Mouse (Mus musculus) intestine, postnatal 0 days (tissue): Measurements from ENCODE around the gene Tmem138. TPM values are rescaled to one million over a fixed set of nuclear protein-coding genes. Genes with fewer than 3 reads are reported as not detected.
A peak's percentile ranks its signal among the peaks of the same experiment; 100 is the strongest.

ENCODE experiments used
- ATAC-seq: fragments of 200-750 bp; cut with Nextera tagmentation; 2 replicates; pipeline ENCODE4 v1.8.0; 2017; ENCODE audit warnings: mild to moderate bottlenecking, moderate TSS enrichment, moderate library complexity
- H3K27ac ChIP-seq: fragments of 300-500 bp; sonication (generic); 2 replicates; pipeline ENCODE4 v1.5.1; 2014; ENCODE audit warnings: mild to moderate bottlenecking, low read depth, low read length, moderate library complexity
- H3K27me3 ChIP-seq: fragments of 300-500 bp; sonication (generic); replicated peaks from 2 replicates; pipeline ENCODE4 v1.6.1; 2014; ENCODE audit warnings: low read length, mixed read lengths; ENCODE audit not compliant: control insufficient read depth, insufficient read depth
- H3K36me3 ChIP-seq: fragments of 300-500 bp; sonication (generic); 2 replicates; pipeline ENCODE4 v1.6.1; 2014; ENCODE audit warnings: mild to moderate bottlenecking, moderate library complexity; ENCODE audit not compliant: control insufficient read depth, insufficient read depth
- H3K4me1 ChIP-seq: fragments of 300-500 bp; sonication (generic); replicated peaks from 2 replicates; pipeline ENCODE4 v1.6.1; 2014; ENCODE audit warnings: antibody characterized with exemption, low read length, mixed read lengths; ENCODE audit not compliant: control insufficient read depth, insufficient read depth
- H3K4me2 ChIP-seq: fragments of 300-500 bp; sonication (generic); replicated peaks from 2 replicates; pipeline ENCODE4 v1.6.1; 2014; ENCODE audit warnings: low read depth, mild to moderate bottlenecking, moderate library complexity
- H3K4me3 ChIP-seq: fragments of 300-500 bp; sonication (generic); 2 replicates; pipeline ENCODE4 v1.5.1; 2014; ENCODE audit warnings: low read depth, low read length
- H3K9ac ChIP-seq: fragments of 300-500 bp; sonication (generic); 2 replicates; pipeline ENCODE4 v1.6.1; 2014; ENCODE audit warnings: mild to moderate bottlenecking, low read depth, low read length
- H3K9me3 ChIP-seq: fragments of 300-500 bp; sonication (generic); 2 replicates; pipeline ENCODE4 v1.6.1; 2016; ENCODE audit warnings: mixed run types; ENCODE audit not compliant: control insufficient read depth
- CTCF ChIP-seq: sonication (generic); IDR thresholded peaks from 2 replicates; pipeline ENCODE4 v1.5.1; 2016; ENCODE audit warnings: low read depth, mild to moderate bottlenecking, control low read depth, antibody characterized with exemption, moderate library complexity
- WGBS: fragments of 180-500 bp; shearing (Covaris S2); extraction: QIAGEN DNeasy Blood & Tissue Kit; methylation state at CpG from one replicate; pipeline ENCODE4 v1.1.7; 2014; 5-methylcytosine and 5-hydroxymethylcytosine counted together
- polyA plus RNA-seq: library from polyadenylated mRNA; unstranded; fragments of >200 nt; fragmentation: Nextera tagmentation; extraction: Ambion mirVana; gene quantifications from 2 replicates; pipeline ENCODE4 v1.2.1, GENCODE M21; 2015

The Tmem138 gene
- polyA plus RNA-seq, 1 experiment from 2014 or later: 10.7 TPM

GRCm38 (mm10) chr19:10580761-10581160, 3.6 kb upstream of the Tmem138 start:
- H3K9me3 ChIP-seq: no peaks in the 10 kb centered on the region
- 84% methylated on average over 3 of the region's 3 CpGs for WGBS
- 0 out of 2 replicates have a peak, but pooled peaks cover 7% of the 10 kb centered on the region for H3K4me1 ChIP-seq
- ATAC-seq: no peak
- H3K4me3 ChIP-seq: no peak overlapping the region
- H3K9ac ChIP-seq: no peak overlapping the region
- TF ChIP-seq CTCF: no peak
- peaks cover 5% of the 10 kb centered on the region; the same call in 1 of the 2 replicates for H3K36me3 ChIP-seq
- H3K27me3 ChIP-seq: no peaks in the 10 kb centered on the region
- no peak overlapping the region for H3K4me2 ChIP-seq
- H3K27ac ChIP-seq: no peak overlapping the region

GRCm38 (mm10) chr19:10580102-10580501, 2.9 kb upstream of the Tmem138 start:
- TF ChIP-seq CTCF: no peak
- ATAC-seq: no peak
- no peak overlapping the region for H3K4me2 ChIP-seq
- H3K9ac ChIP-seq: no peak overlapping the region
- no peak overlapping the region for H3K4me3 ChIP-seq
- 0 out of 2 replicates have a peak, but pooled peaks cover 7% of the 10 kb centered on the region for H3K4me1 ChIP-seq
- H3K27me3 ChIP-seq: no peaks in the 10 kb centered on the region
- peaks cover 5% of the 10 kb centered on the region for H3K36me3 ChIP-seq
- WGBS: 84% methylated on average over 3 of the region's 3 CpGs
- H3K9me3 ChIP-seq: no peaks in the 10 kb centered on the region
- H3K27ac ChIP-seq: no peak overlapping the region

- peaks cover 25% of the 10 kb centered on the region for H3K36me3 ChIP-seq
- H3K9me3 ChIP-seq: no peaks in the 10 kb centered on the region
- no peak overlapping the region for H3K27ac ChIP-seq
- H3K4me3 ChIP-seq: no peak overlapping the region
- no peak overlapping the region for H3K9ac ChIP-seq
- no peaks in the 10 kb centered on the region for H3K27me3 ChIP-seq
- no peak for TF ChIP-seq CTCF
- 91% methylated on average over 6 of the region's 6 CpGs for WGBS
- no peaks in the 10 kb centered on the region for H3K4me1 ChIP-seq
- peak; percentile 33; the same call in 1 of the 2 replicates for ATAC-seq
- no peak overlapping the region for H3K4me2 ChIP-seq
Measured at GRCm38 (mm10) chr19:10569627-10570026, 7.5 kb downstream of the Tmem138 start.

- 49% methylated on average over 4 of the region's 4 CpGs for WGBS
- no peak overlapping the region for H3K9ac ChIP-seq
- H3K36me3 ChIP-seq: no peaks in the 10 kb centered on the region
- H3K9me3 ChIP-seq: no peaks in the 10 kb centered on the region
- no peak overlapping the region for H3K27ac ChIP-seq
- H3K4me1 ChIP-seq: no peaks in the 10 kb centered on the region
- no peak for ATAC-seq
- no peaks in the 10 kb centered on the region for H3K27me3 ChIP-seq
- no peak overlapping the region for H3K4me2 ChIP-seq
- no peak for TF ChIP-seq CTCF
- no peak overlapping the region for H3K4me3 ChIP-seq
Measured at GRCm38 (mm10) chr19:10565217-10565616, 11.9 kb downstream of the Tmem138 start.

GRCm38 (mm10) chr19:10564278-10564677, 12.9 kb downstream of the Tmem138 start:
- H3K4me2 ChIP-seq: no peak overlapping the region
- no peaks in the 10 kb centered on the region for H3K4me1 ChIP-seq
- H3K4me3 ChIP-seq: no peak overlapping the region
- no peak overlapping the region for H3K9ac ChIP-seq
- no peaks in the 10 kb centered on the region for H3K36me3 ChIP-seq
- no peaks in the 10 kb centered on the region for H3K9me3 ChIP-seq
- no peak for ATAC-seq
- H3K27me3 ChIP-seq: no peaks in the 10 kb centered on the region
- WGBS: 81% methylated on average over 6 of the region's 6 CpGs
- no peak for TF ChIP-seq CTCF
- H3K27ac ChIP-seq: no peak overlapping the region

GRCm38 (mm10) chr19:10562351-10562750, 14.8 kb downstream of the Tmem138 start:
- H3K27ac ChIP-seq: no peak overlapping the region

More at GRCm38 (mm10) chr19:10562351-10562750, 14.8 kb downstream of the Tmem138 start:
- Histone ChIP-seq H3K36me3 (no peaks in the 10 kb centered on the region), H3K4me2 (no peak overlapping the region), H3K27me3 (no peaks in the 10 kb centered on the region), H3K4me3 (no peak overlapping the region), H3K9me3 (no peaks in the 10 kb centered on the region), H3K9ac (no peak overlapping the region), H3K4me1 (no peaks in the 10 kb centered on the region)
- no peak for ATAC-seq
- 66% methylated on average over 5 of the region's 5 CpGs for WGBS
- no peak for TF ChIP-seq CTCF
